Mouse (Mus musculus) limb, embryonic 14.5 days (tissue): ENCODE data around the gene Ergic2. TPM values are rescaled to one million over a fixed set of nuclear protein-coding genes. Genes with fewer than 3 reads are reported as not detected.

Experiments used
- ATAC-seq: fragments of 200-750 bp; cut with Nextera tagmentation; 2 replicates; pipeline ENCODE4 v1.8.0; 2017; ENCODE audit warnings: low read depth, moderate number of reproducible peaks, moderate TSS enrichment; ENCODE audit not compliant: low FRiP score
- DNase-seq: peaks from one replicate; pipeline ENCODE4 v3.0.0-alpha.2; 2015; ENCODE audit warnings: low spot score
- H3K27ac ChIP-seq: fragments of 300-500 bp; sonication (generic); replicated peaks from 2 replicates; pipeline ENCODE4 v1.5.1; 2014; ENCODE audit warnings: low read depth, mild to moderate bottlenecking, low read length, moderate library complexity, mixed read lengths
- H3K27me3 ChIP-seq: fragments of 300-500 bp; sonication (generic); 2 replicates; pipeline ENCODE4 v1.6.1; 2014; ENCODE audit warnings: low read length, mixed read lengths; ENCODE audit not compliant: control insufficient read depth, insufficient read depth
- H3K36me3 ChIP-seq: fragments of 300-500 bp; sonication (generic); 2 replicates; pipeline ENCODE4 v1.6.1; 2014; ENCODE audit warnings: mild to moderate bottlenecking, low read length, moderate library complexity, mixed read lengths; ENCODE audit not compliant: control insufficient read depth, insufficient read depth
- H3K4me1 ChIP-seq: fragments of 300-500 bp; sonication (generic); 2 replicates; pipeline ENCODE4 v1.6.1; 2014; ENCODE audit warnings: antibody characterized with exemption, low read length, mixed read lengths; ENCODE audit not compliant: control insufficient read depth, insufficient read depth
- H3K4me2 ChIP-seq: fragments of 300-500 bp; sonication (generic); replicated peaks from 2 replicates; pipeline ENCODE4 v1.6.1; 2014; ENCODE audit warnings: low read depth, mild to moderate bottlenecking, low read length, moderate library complexity; ENCODE audit not compliant: severe bottlenecking
- H3K4me3 ChIP-seq: fragments of 300-500 bp; sonication (generic); replicated peaks from 2 replicates; pipeline ENCODE4 v1.5.1; 2014; ENCODE audit warnings: low read length
- H3K9ac ChIP-seq: fragments of 300-500 bp; sonication (generic); 2 replicates; pipeline ENCODE4 v1.6.1; 2014; ENCODE audit warnings: mild to moderate bottlenecking, low read depth, low read length, moderate library complexity; ENCODE audit not compliant: severe bottlenecking
- H3K9me3 ChIP-seq: fragments of 300-500 bp; sonication (generic); 2 replicates; pipeline ENCODE4 v1.6.1; 2016; ENCODE audit warnings: low read length; ENCODE audit not compliant: control insufficient read depth
- POLR2A ChIP-seq: fragments of 200-500 bp; IDR thresholded peaks from 2 replicates; pipeline ENCODE4 v1.8.0; 2012; ENCODE audit warnings: inconsistent platforms, mild to moderate bottlenecking, moderate library complexity, borderline replicate concordance; ENCODE audit not compliant: insufficient read depth, insufficient read length; ENCODE audit errors: extremely low read depth
- WGBS: fragments of 180-500 bp; shearing (Covaris S2); extraction: QIAGEN DNeasy Blood & Tissue Kit; methylation state at CpG from one replicate; pipeline ENCODE4 v1.1.7; 2014; 5-methylcytosine and 5-hydroxymethylcytosine counted together
- polyA plus RNA-seq, 2 experiments: library from polyadenylated mRNA; depleted of rRNA in 1 of 2; stranded (reverse) in 1 of 2; unstranded in 1 of 2; fragments of >200 nt; fragmentation: Nextera tagmentation in 1 of 2; extraction: Ambion mirVana in 1 of 2; gene quantifications; 2 replicates each; pipeline versions ENCODE4 v1.2.1 to v1.2.3; 2012 to 2014

The Ergic2 gene
- polyA plus RNA-seq (2012; rRNA removed), result 99.4 and 112 TPM in 2 replicates
- polyA plus RNA-seq (2014; fragmentation: Nextera tagmentation; extraction: Ambion mirVana), result 187 and 196 TPM in 2 replicates

GRCm38 (mm10) chr6:148211897-148212680, at the start of gene Ergic2:
TSS of gene Ergic2 (minus strand) at chr6:148212374.
- H3K36me3 ChIP-seq, result no peaks in the 10 kb centered on the region
- H3K9me3 ChIP-seq, result no peaks in the 10 kb centered on the region
- H3K4me1 ChIP-seq, result peaks cover 2% of the 10 kb centered on the region; the same call in 1 of the 2 replicates
- peak; percentile 82; the same call in 1 of the 2 replicates for TF ChIP-seq POLR2A
- no peaks in the 10 kb centered on the region for H3K27me3 ChIP-seq
- peak; percentile 99 for ATAC-seq
- peak within 1 kb of the TSS; percentile 82 for H3K4me3 ChIP-seq
- peak; percentile 99 for DNase-seq
- H3K27ac ChIP-seq, result peak within 1 kb of the TSS; percentile 76
- 1% methylated on average over 61 of the region's 61 CpGs for WGBS
- peak within 1 kb of the TSS; percentile 76 for H3K4me2 ChIP-seq
- peak within 1 kb of the TSS; percentile 95 for H3K9ac ChIP-seq

GRCm38 (mm10) chr6:148260729-148261101, 48.5 kb upstream of the Ergic2 start:
- H3K9ac ChIP-seq, result no peak overlapping the region
- peaks cover 6% of the 10 kb centered on the region; the same call in 1 of the 2 replicates for H3K4me1 ChIP-seq
- no peak overlapping the region for H3K27ac ChIP-seq
- no peak for DNase-seq
- H3K9me3 ChIP-seq, result no peaks in the 10 kb centered on the region
- H3K36me3 ChIP-seq, result no peaks in the 10 kb centered on the region
- no peak overlapping the region for H3K4me2 ChIP-seq
- H3K27me3 ChIP-seq, result no peaks in the 10 kb centered on the region
- no peak for TF ChIP-seq POLR2A
- WGBS, result 84% methylated on average over 6 of the region's 6 CpGs
- no peak overlapping the region for H3K4me3 ChIP-seq
- ATAC-seq, result no peak; the same call in 1 of the 2 replicates

GRCm38 (mm10) chr6:148259979-148260728, 48.0 kb upstream of the Ergic2 start:
- 43% methylated on average over 4 of the region's 4 CpGs for WGBS
- H3K4me1 ChIP-seq, result peaks cover 6% of the 10 kb centered on the region; the same call in 1 of the 2 replicates
- ATAC-seq, result peak; percentile 86
- no peaks in the 10 kb centered on the region for H3K36me3 ChIP-seq
- no peak overlapping the region for H3K4me3 ChIP-seq
- no peak overlapping the region for H3K4me2 ChIP-seq
- peak; percentile 80 for DNase-seq
- no peaks in the 10 kb centered on the region for H3K9me3 ChIP-seq
- no peaks in the 10 kb centered on the region for H3K27me3 ChIP-seq
- no peak overlapping the region for H3K9ac ChIP-seq
- TF ChIP-seq POLR2A, result no peak
- no peak overlapping the region for H3K27ac ChIP-seq

- DNase-seq (no peak), ATAC-seq (no peak)
- Histone ChIP-seq H3K4me1 (peaks cover 6% of the 10 kb centered on the region; the same call in 1 of the 2 replicates), H3K9ac (no peak overlapping the region), H3K27me3 (no peaks in the 10 kb centered on the region), H3K4me2 (no peak overlapping the region), H3K27ac (no peak overlapping the region), H3K36me3 (no peaks in the 10 kb centered on the region), H3K9me3 (no peaks in the 10 kb centered on the region), H3K4me3 (no peak overlapping the region)
- TF ChIP-seq POLR2A, result no peak
- 69% methylated on average over 8 of the region's 8 CpGs for WGBS
Measured at GRCm38 (mm10) chr6:148259074-148259473, 46.9 kb upstream of the Ergic2 start.

GRCm38 (mm10) chr6:148257805-148258204, 45.6 kb upstream of the Ergic2 start:
- 85% methylated on average over 2 of the region's 2 CpGs for WGBS
- H3K4me2 ChIP-seq, result no peak overlapping the region
- no peak for DNase-seq

More at GRCm38 (mm10) chr6:148257805-148258204, 45.6 kb upstream of the Ergic2 start:
- H3K27me3 ChIP-seq, result no peaks in the 10 kb centered on the region
- no peaks in the 10 kb centered on the region for H3K9me3 ChIP-seq
- no peak overlapping the region for H3K9ac ChIP-seq
- H3K36me3 ChIP-seq, result no peaks in the 10 kb centered on the region
- no peak overlapping the region for H3K27ac ChIP-seq
- H3K4me1 ChIP-seq, result peaks cover 6% of the 10 kb centered on the region; the same call in 1 of the 2 replicates
- ATAC-seq, result no peak
- TF ChIP-seq POLR2A, result no peak
- no peak overlapping the region for H3K4me3 ChIP-seq
